Mouse (Mus musculus) CH12.LX (cell line): ENCODE results near the gene Blcap. TPM values are rescaled to one million over a fixed set of nuclear protein-coding genes. Genes with fewer than 3 reads are reported as not detected.

Source experiments
- DNase-seq: peaks from one replicate; pipeline ENCODE4 v3.0.0-alpha.2; 2013; ENCODE audit errors: extremely low read depth
- H3K27ac ChIP-seq: 2 replicates; pipeline ENCODE4 v1.5.1; 2012; ENCODE audit warnings: low read depth, mild to moderate bottlenecking, control low read depth, moderate library complexity; ENCODE audit not compliant: insufficient read depth
- H3K27me3 ChIP-seq: replicated peaks from 2 replicates; pipeline ENCODE3; 2012; ENCODE audit warnings: inconsistent platforms
- H3K36me3 ChIP-seq, 2 experiments: replicated peaks in 1 of 2; 2 replicates each; pipeline versions ENCODE3 to v1.6.1; 2012; ENCODE audit warnings: inconsistent platforms in 1 of 2, low read length in 1 of 2, mild to moderate bottlenecking in 1 of 2, mixed read lengths in 1 of 2, moderate library complexity in 1 of 2; ENCODE audit not compliant: control insufficient read depth in 1 of 2, insufficient read depth in 1 of 2
- H3K4me1 ChIP-seq, 2 experiments: 2 replicates each; pipeline ENCODE4 v1.6.1; 2012; ENCODE audit warnings: inconsistent platforms in 1 of 2, moderate library complexity in 1 of 2; ENCODE audit not compliant: insufficient read depth in 2 of 2, control insufficient read depth in 1 of 2
- H3K4me2 ChIP-seq: 2 replicates; pipeline ENCODE4 v1.6.1; 2012; ENCODE audit warnings: low read depth, mild to moderate bottlenecking, control low read depth; ENCODE audit not compliant: poor library complexity, insufficient read depth, severe bottlenecking
- H3K4me3 ChIP-seq, 3 experiments: fragments of 150-350 bp in 1 of 3; sonication (generic) in 1 of 3; replicated peaks in 1 of 3; 2 replicates each; pipeline versions ENCODE3 to v1.5.1; 2011 to 2012; ENCODE audit warnings: low read depth in 2 of 3, low read length in 2 of 3, mild to moderate bottlenecking in 2 of 3, moderate library complexity in 2 of 3, control low read depth in 1 of 3, improper control_type of control experiment in 1 of 3, inconsistent platforms in 1 of 3, mixed read lengths in 1 of 3; ENCODE audit not compliant: poor library complexity in 1 of 3
- H3K79me2 ChIP-seq: replicated peaks from 2 replicates; pipeline ENCODE4 v1.6.1; 2012; ENCODE audit warnings: mild to moderate bottlenecking, moderate library complexity; ENCODE audit not compliant: control insufficient read depth, poor library complexity, insufficient read depth, severe bottlenecking; ENCODE audit errors: extremely low read depth
- H3K9ac ChIP-seq: 2 replicates; pipeline ENCODE4 v1.6.1; 2012; ENCODE audit warnings: low read depth, mild to moderate bottlenecking, control low read depth, moderate library complexity; ENCODE audit not compliant: insufficient read depth
- H3K9me3 ChIP-seq: replicated peaks from 2 replicates; pipeline ENCODE3; 2012; ENCODE audit warnings: low read length, inconsistent platforms, mixed read lengths
- BHLHE40 ChIP-seq: IDR thresholded peaks from 2 replicates; pipeline ENCODE4 v1.6.1; 2011; ENCODE audit warnings: mild to moderate bottlenecking, low read depth, low read length, improper control_type of control experiment
- CTCF ChIP-seq, 2 experiments: IDR thresholded peaks in 1 of 2; conservative IDR thresholded peaks in 1 of 2; 2 replicates each; pipeline ENCODE4 v1.5.1; 2011 to 2012; ENCODE audit warnings: low read depth in 2 of 2, low read length in 2 of 2, improper control_type of control experiment in 1 of 2, inconsistent platforms in 1 of 2, mild to moderate bottlenecking in 1 of 2, moderate library complexity in 1 of 2
- ELF1 ChIP-seq: IDR thresholded peaks from 2 replicates; pipeline ENCODE4 v1.6.1; 2014; ENCODE audit warnings: low read depth, mild to moderate bottlenecking, inconsistent platforms, low read length, improper control_type of control experiment
- EP300 ChIP-seq: IDR thresholded peaks from 2 replicates; pipeline ENCODE4 v1.6.1; 2011; ENCODE audit warnings: low read length, improper control_type of control experiment
- JUN ChIP-seq: IDR thresholded peaks from 2 replicates; pipeline ENCODE4 v1.6.1; 2011; ENCODE audit warnings: low read depth, mild to moderate bottlenecking, low read length, improper control_type of control experiment, moderate library complexity; ENCODE audit not compliant: insufficient read depth
- JUND ChIP-seq: conservative IDR thresholded peaks from 2 replicates; pipeline ENCODE4 v1.6.1; 2011; ENCODE audit warnings: low read depth, low read length, improper control_type of control experiment
- MAX ChIP-seq: IDR thresholded peaks from 2 replicates; pipeline ENCODE4 v1.6.1; 2011; ENCODE audit warnings: low read length, improper control_type of control experiment
- MAZ ChIP-seq: IDR thresholded peaks from 2 replicates; pipeline ENCODE4 v1.6.1; 2012; ENCODE audit warnings: low read depth, mild to moderate bottlenecking, inconsistent platforms, low read length, improper control_type of control experiment, moderate library complexity
- MEF2A ChIP-seq: IDR thresholded peaks from 2 replicates; pipeline ENCODE4 v1.6.1; 2014; ENCODE audit warnings: low read depth, mild to moderate bottlenecking, inconsistent platforms, low read length, improper control_type of control experiment, borderline replicate concordance
- MYC ChIP-seq: IDR thresholded peaks from 2 replicates; pipeline ENCODE4 v1.6.1; 2011; ENCODE audit warnings: low read depth, mild to moderate bottlenecking, improper control_type of control experiment, low read length
- NRF1 ChIP-seq: IDR thresholded peaks from 2 replicates; pipeline ENCODE4 v1.6.1; 2014; ENCODE audit warnings: low read depth, mild to moderate bottlenecking, inconsistent platforms, low read length, improper control_type of control experiment, moderate library complexity
- POLR2AphosphoS2 ChIP-seq: IDR thresholded peaks from 2 replicates; pipeline ENCODE4 v1.6.1; 2011; ENCODE audit warnings: low read depth, low read length, improper control_type of control experiment
- RAD21 ChIP-seq: IDR thresholded peaks from 2 replicates; pipeline ENCODE4 v1.6.1; 2011; ENCODE audit warnings: low read depth, mild to moderate bottlenecking, low read length, improper control_type of control experiment, moderate library complexity
- UBTF ChIP-seq: IDR thresholded peaks from 2 replicates; pipeline ENCODE4 v1.6.1; 2012; ENCODE audit warnings: low read depth, mild to moderate bottlenecking, inconsistent platforms, low read length, improper control_type of control experiment, moderate library complexity
- USF2 ChIP-seq: conservative IDR thresholded peaks from 2 replicates; pipeline ENCODE4 v1.6.1; 2011; ENCODE audit warnings: low read depth, low read length, improper control_type of control experiment
- ZC3H11A ChIP-seq: IDR thresholded peaks from 2 replicates; pipeline ENCODE4 v1.6.1; 2012; ENCODE audit warnings: low read depth, mild to moderate bottlenecking, inconsistent platforms, low read length, improper control_type of control experiment
- ZNF384 ChIP-seq: IDR thresholded peaks from 2 replicates; pipeline ENCODE4 v1.6.1; 2012; ENCODE audit warnings: low read depth, low read length, improper control_type of control experiment, inconsistent platforms
- dilution Hi-C: fragments of 300-500 bp; cut with MboI; formaldehyde crosslinking; loops from 2 replicates; pipeline ENCODE4 v1.14.3; 2020; ENCODE audit warnings: low sequenced_read_pairs; ENCODE audit not compliant: extremely low pct_unique_long_range_greater_than_20kb, extremely low pct_ligation_motif_present
- in situ Hi-C: fragments of 300-500 bp; cut with MboI; formaldehyde crosslinking; loops from 3 replicates; pipeline ENCODE4 v1.14.3; 2019; ENCODE audit warnings: low sequenced_read_pairs, low pct_ligation_motif_present, low pct_unique_long_range_greater_than_20kb, mixed read lengths
- polyA plus RNA-seq: library from polyadenylated mRNA; unstranded; fragments of >175 nt; gene quantifications from 2 replicates; pipeline ENCODE4 v1.2.1, GENCODE M21; 2012; ENCODE audit warnings: low read depth; ENCODE audit not compliant: insufficient read length
- total RNA-seq, 2 experiments: library from RNA; depleted of rRNA; stranded (reverse); fragments of 300-350 nt in 1 of 2; fragments of >200 nt in 1 of 2; gene quantifications; 2 replicates each; pipeline ENCODE4 v1.2.3; 2012 to 2014

Blcap gene
- total and polyA plus RNA-seq, 3 experiments = 14.0 to 18.9 (median 16.0) TPM

- H3K9ac ChIP-seq = no peak overlapping the region
- H3K4me3 ChIP-seq = no peak overlapping the region
- H3K27me3 ChIP-seq = peaks cover 24% of the 10 kb centered on the region
- H3K79me2 ChIP-seq = no peaks in the 10 kb centered on the region
- no peaks in the 10 kb centered on the region for H3K9me3 ChIP-seq
- H3K4me1 ChIP-seq = no peaks in the 10 kb centered on the region
- no peak for DNase-seq
- peaks cover 3 to 39% of the 10 kb centered on the region in 2 experiments for H3K36me3 ChIP-seq
- TF ChIP-seq NRF1 (no peak), BHLHE40 (no peak), POLR2AphosphoS2 (no peak), JUN (no peak), USF2 (no peak), RAD21 (no peak), MAZ (no peak)
- dilution Hi-C loops = no loop called here
- H3K27ac ChIP-seq = no peak overlapping the region
- in situ Hi-C loops = no loop called here
- H3K4me2 ChIP-seq = no peak overlapping the region
Observed at GRCm38 (mm10) chr2:157540073-157540952, 30.8 kb downstream of the Blcap start.

GRCm38 (mm10) chr2:157537118-157537517 is 34.0 kb downstream of the Blcap start:
- Histone ChIP-seq H3K4me2 (no peak overlapping the region), H3K4me1 (no peaks in the 10 kb centered on the region), H3K4me3 (no peak overlapping the region), H3K27me3 (peaks cover 53% of the 10 kb centered on the region), H3K79me2 (no peaks in the 10 kb centered on the region), H3K36me3 (peaks cover 0 to 18% of the 10 kb centered on the region in 2 experiments), H3K9me3 (no peaks in the 10 kb centered on the region), H3K27ac (no peak overlapping the region)
- in situ Hi-C loops (no loop called here), dilution Hi-C loops (no loop called here)
- no peak for DNase-seq
- TF ChIP-seq JUN (no peak), EP300 (no peak), UBTF (no peak), ELF1 (no peak), MEF2A (no peak), JUND (no peak), MYC (no peak), ZC3H11A (no peak), CTCF (conservative IDR thresholded peaks at IDR 0.05 in 1 of 2, IDR thresholded peaks at IDR 0.05 in 1 of 2; ENCODE audit: low read depth in 2 of 2, low read length in 2 of 2) (no peak), ZNF384 (no peak), MAX (no peak)
- TF ChIP-seq, all 38 proteins: peak for 0
- no peak overlapping the region for H3K9ac ChIP-seq
